Mouse (Mus musculus): Measurements from ENCODE around the gene Prdx1.

The Prdx1 gene

DNA sequence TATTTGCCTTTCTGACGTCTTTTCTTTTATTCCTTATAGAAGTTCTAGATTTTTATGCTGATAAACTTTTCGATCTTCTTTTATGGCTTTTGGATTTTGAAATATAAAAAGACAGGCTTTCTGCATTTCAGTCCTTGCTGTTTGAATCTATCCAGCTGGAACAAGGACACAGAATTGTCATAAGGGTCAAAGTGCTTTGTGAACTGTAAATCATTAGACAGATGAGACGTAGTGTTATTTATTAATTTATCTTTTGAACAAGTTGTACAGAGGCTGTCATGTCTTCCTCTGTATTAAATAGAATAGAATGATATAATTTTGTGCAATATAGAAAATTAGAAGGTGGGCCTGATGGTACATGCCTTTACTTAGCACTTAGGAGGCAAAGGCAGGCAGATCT, 42.1 kb downstream of the Prdx1 start:
- DNase-seq (ENCODE audit: low spot score in 2 of 2) = no peak

DNA sequence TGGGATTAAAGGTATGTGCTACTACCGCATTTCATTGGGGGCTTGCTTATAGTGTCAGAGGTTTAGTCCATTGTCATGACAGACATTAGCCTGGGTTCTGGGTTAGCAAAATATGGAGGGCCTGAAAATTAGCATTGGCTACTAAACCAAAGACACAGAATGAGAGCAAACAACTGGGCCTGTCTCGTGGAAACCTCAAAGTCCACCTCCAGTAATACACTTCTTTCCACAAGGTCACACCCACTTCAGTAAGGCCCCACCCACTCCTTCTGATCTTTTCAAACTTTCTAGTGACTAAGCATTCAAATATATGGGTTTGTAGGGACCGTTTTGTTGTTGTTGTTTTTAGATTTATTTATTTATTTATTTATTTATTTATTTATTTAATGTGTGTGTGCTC, 44.2 kb downstream of the Prdx1 start:
- no peak for DNase-seq (ENCODE audit: low spot score in 2 of 2)

- DNase-seq (ENCODE audit: low spot score in 2 of 2) = no peak
These were observed 45.7 kb downstream of the Prdx1 start for GRCm38 (mm10) chr4:116731077-116731476.

DNA sequence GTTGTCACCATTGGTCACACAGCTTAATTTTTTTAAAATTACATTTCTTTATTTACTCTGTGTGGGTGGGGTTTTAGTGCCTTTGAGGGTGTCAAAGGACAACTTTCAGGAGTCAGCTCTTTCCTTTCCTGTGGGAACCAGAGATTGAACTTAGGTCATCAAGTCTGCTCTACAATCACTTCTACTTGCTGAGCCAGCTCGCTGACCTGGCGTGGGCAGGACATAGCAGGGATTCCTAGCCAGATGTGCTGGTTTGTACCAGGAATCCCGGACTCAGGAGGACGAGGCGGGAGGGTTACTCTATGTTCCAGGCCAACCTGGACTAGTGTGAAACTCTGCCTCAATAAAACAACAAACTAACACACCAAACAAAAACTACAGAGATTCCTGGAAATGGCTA, 47.0 kb downstream of the Prdx1 start:
- no peak for DNase-seq (ENCODE audit: low spot score in 2 of 2)

DNA sequence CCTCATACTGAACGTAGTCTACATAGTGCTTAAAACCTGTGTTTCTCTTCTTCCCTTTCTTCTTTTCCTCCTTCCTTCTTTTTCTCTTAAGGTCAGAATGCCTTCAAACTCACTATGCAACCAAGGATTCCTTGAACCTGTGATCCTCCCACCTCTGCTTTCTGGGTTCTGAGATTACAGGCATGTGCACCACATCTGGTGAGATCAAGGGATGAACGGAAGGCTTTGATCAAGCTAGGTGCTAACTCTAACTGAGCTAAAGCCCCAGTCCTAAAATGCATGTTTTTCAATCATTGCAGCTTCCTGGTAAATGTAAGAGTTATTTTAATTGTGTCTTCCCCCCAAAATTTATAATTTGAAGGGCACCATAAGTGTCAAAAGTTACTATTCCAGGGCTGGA, 49.7 kb downstream of the Prdx1 start:
- DNase-seq (ENCODE audit: low spot score in 2 of 2) = no peak

DNA sequence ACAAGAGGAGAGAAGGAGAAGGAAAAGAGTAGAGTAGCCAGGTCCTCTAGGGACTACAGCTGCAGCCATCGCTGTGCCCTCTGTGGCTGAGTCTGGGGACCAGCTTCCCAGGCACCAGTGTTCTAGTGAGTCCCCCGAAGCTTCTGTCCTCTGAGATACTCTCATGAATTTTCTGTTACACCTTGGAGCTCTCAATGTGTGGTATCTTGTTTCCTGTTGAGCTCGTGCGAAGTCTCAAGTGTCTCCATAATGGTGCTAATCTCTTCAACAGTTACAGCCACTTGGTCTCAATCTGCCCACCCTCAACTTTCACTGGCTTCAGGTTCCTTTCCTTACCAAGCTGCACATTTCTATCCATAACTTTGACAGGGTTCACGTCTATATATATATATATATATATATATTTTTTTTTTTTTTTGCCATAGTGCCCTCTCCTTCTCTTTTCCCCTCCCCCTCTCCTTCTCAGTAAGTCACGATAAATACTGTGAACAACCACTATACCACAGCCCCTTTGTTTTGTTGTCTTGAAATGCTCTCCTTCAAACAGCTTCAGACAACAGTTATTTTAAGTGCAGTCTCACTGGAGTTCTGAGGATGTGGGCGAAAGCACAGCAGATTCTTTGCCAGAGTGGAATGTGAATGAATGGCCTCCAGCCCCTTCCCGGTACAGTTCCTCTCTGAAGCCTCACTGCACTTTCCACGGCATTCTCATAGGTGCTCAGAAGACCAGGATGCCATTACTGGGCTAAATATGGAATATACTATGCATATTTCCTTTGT, 53.8 kb downstream of the Prdx1 start:
- DNase-seq (ENCODE audit: low spot score in 2 of 2) = no peak

DNA sequence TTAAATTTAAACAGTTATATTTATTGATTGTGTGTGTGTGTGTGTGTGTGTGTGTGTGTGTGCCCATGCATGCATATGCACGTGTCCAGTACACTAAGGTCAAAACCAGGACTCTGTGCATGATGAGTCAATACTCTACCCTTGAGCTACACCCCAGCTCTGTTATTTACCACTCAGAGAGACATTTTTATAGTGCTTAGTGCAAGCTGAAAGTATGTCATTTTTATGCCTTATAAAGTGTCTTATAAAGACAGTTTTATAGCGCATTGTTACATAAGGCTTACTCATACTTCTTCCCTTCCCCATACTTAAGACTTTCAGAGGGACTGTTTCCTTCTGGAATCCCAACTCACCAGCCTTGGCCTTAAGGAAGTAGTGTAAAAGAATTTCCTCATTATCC, 64.4 kb downstream of the Prdx1 start:
- no peak for DNase-seq (ENCODE audit: low spot score in 2 of 2)

All from urinary bladder, adult 18-20 months (tissue).